Mouse (Mus musculus) kidney, embryonic 16.5 days (tissue): Measurements from ENCODE around the gene Col4a4. TPM values are rescaled to one million over a fixed set of nuclear protein-coding genes. Genes with fewer than 3 reads are reported as not detected.

ENCODE experiments used
- ATAC-seq: fragments of 200-750 bp; cut with Nextera tagmentation; 2 replicates; pipeline ENCODE4 v1.8.0; 2017; ENCODE audit warnings: moderate TSS enrichment; ENCODE audit not compliant: low FRiP score, low TSS enrichment
- H3K27ac ChIP-seq: fragments of 300-500 bp; sonication (generic); 2 replicates; pipeline ENCODE4 v1.5.1; 2014; ENCODE audit warnings: low read length
- H3K27me3 ChIP-seq: fragments of 300-500 bp; sonication (generic); 2 replicates; pipeline ENCODE4 v1.6.1; 2014; ENCODE audit warnings: low read length, control low read depth, mixed read lengths; ENCODE audit not compliant: insufficient read depth
- H3K36me3 ChIP-seq: fragments of 300-500 bp; sonication (generic); 2 replicates; pipeline ENCODE4 v1.6.1; 2014; ENCODE audit warnings: low read length, control low read depth, mixed read lengths; ENCODE audit not compliant: insufficient read depth
- H3K4me1 ChIP-seq: fragments of 300-500 bp; sonication (generic); 2 replicates; pipeline ENCODE4 v1.6.1; 2014; ENCODE audit warnings: low read length, control low read depth, mixed read lengths; ENCODE audit not compliant: insufficient read depth
- H3K4me2 ChIP-seq: fragments of 300-500 bp; sonication (generic); replicated peaks from 2 replicates; pipeline ENCODE4 v1.6.1; 2014; ENCODE audit warnings: low read depth, low read length
- H3K4me3 ChIP-seq: fragments of 300-500 bp; sonication (generic); 2 replicates; pipeline ENCODE4 v1.5.1; 2014; ENCODE audit warnings: mild to moderate bottlenecking, low read length
- H3K9ac ChIP-seq: fragments of 300-500 bp; sonication (generic); replicated peaks from 2 replicates; pipeline ENCODE4 v1.6.1; 2014; ENCODE audit warnings: low read length
- H3K9me3 ChIP-seq: fragments of 300-500 bp; sonication (generic); 2 replicates; pipeline ENCODE4 v1.6.1; 2016; ENCODE audit warnings: low read length, control low read depth
- WGBS: fragments of 180-500 bp; shearing (Covaris S2); extraction: QIAGEN DNeasy Blood & Tissue Kit; methylation state at CpG from one replicate; pipeline ENCODE4 v1.1.7; 2014; 5-methylcytosine and 5-hydroxymethylcytosine counted together
- polyA plus RNA-seq: library from polyadenylated mRNA; unstranded; fragments of >200 nt; fragmentation: Nextera tagmentation; extraction: Ambion mirVana; gene quantifications from 2 replicates; pipeline ENCODE4 v1.2.1, GENCODE M21; 2015

The Col4a4 gene
- polyA plus RNA-seq, 1 experiment from 2014 or later: 4.9 TPM

DNA sequence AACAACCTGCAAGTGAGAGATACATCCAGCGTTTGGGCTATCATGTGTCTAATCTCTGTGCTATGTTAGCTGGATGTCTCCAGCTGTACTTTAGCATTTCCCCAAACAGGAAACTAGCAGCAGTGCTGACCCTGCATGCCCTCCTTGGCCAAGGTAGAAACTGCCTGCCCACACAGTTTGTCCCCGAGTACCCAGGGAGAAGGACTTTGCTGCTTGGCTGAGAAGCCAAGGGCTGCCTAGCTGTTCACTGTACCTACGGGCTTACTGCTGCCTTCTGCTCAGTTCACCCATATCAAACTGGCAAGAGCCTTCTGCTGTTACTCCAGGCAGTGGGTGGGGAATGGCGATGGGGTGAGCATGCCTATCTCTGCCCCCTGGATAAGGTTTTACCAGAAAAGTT lies 3.6 kb upstream of the Col4a4 start:
- no peaks in the 10 kb centered on the region for H3K36me3 ChIP-seq
- H3K4me2 ChIP-seq: no peak overlapping the region
- H3K4me3 ChIP-seq: no peak overlapping the region
- peaks cover 8% of the 10 kb centered on the region for H3K4me1 ChIP-seq
- no peak overlapping the region for H3K9ac ChIP-seq
- ATAC-seq: no peak
- no peak overlapping the region for H3K27ac ChIP-seq
- H3K27me3 ChIP-seq: peaks cover 4% of the 10 kb centered on the region; the same call in 1 of the 2 replicates
- 58% methylated on average over 4 of the region's 4 CpGs for WGBS
- H3K9me3 ChIP-seq: no peaks in the 10 kb centered on the region

DNA sequence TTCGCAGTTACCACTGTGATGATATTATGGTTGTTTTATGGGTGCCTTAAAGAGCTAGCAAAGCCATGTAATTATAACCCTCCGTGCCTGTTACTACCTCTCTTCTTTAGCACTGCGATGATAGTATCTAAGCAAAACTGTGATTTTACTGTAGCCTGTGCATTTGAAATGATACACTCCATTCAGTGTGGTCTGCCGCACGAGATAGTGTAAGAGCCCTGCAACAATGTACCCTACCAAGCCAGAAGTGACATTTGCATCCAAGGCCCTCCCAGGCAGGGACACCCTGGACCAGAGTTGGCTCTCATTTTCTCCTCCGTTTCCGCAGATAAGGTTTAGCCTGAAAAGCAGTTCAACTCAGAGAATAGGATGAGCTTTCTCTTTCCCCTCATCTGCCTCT lies 668 bp downstream of the Col4a4 start:
- no peaks in the 10 kb centered on the region for H3K36me3 ChIP-seq
- WGBS: 71% methylated on average over 7 of the region's 7 CpGs
- no peak for ATAC-seq
- H3K4me3 ChIP-seq: peak overlapping the region; percentile 52
- no peaks in the 10 kb centered on the region for H3K9me3 ChIP-seq
- H3K4me2 ChIP-seq: peak overlapping the region; percentile 90
- peaks cover 8% of the 10 kb centered on the region for H3K4me1 ChIP-seq
- H3K9ac ChIP-seq: peak overlapping the region; percentile 62; the same call in 1 of the 2 replicates
- no peak overlapping the region for H3K27ac ChIP-seq
- H3K27me3 ChIP-seq: peaks cover 4% of the 10 kb centered on the region; the same call in 1 of the 2 replicates

DNA sequence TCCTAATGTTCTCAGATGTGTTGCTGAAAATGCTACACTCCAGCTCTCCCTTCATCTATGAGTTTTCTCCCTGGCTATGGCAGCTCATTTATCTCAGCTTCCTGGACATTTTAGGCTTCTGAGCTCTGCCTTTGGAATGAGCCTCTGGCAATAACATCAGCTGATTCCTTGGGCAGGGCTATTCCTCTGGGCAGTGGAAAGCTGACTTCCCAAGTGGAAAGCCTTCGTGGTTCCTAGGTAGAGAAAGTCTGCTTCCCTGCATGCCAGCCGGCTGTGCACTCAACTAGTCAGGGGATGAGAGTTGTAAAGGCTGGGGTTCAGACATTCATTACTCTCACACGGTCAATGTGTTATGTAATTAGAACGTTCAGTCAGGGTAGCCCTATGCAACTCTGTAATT lies 8.3 kb downstream of the Col4a4 start:
- Histone ChIP-seq H3K27ac (no peak overlapping the region), H3K36me3 (no peaks in the 10 kb centered on the region), H3K9me3 (no peaks in the 10 kb centered on the region), H3K4me1 (no peaks in the 10 kb centered on the region), H3K4me2 (no peak overlapping the region), H3K27me3 (no peaks in the 10 kb centered on the region), H3K9ac (no peak overlapping the region), H3K4me3 (no peak overlapping the region)
- WGBS: 46% methylated on average over 4 of the region's 4 CpGs
- ATAC-seq: peak; percentile 31; the same call in 1 of the 2 replicates

- Histone ChIP-seq H3K36me3 (no peaks in the 10 kb centered on the region), H3K4me2 (no peak overlapping the region), H3K9me3 (no peaks in the 10 kb centered on the region), H3K27me3 (no peaks in the 10 kb centered on the region), H3K9ac (no peak overlapping the region), H3K4me1 (no peaks in the 10 kb centered on the region), H3K4me3 (no peak overlapping the region), H3K27ac (no peak overlapping the region)
- peak; percentile 80 for ATAC-seq
- WGBS: 61% methylated on average over 3 of the region's 3 CpGs
Measured at GRCm38 (mm10) chr1:82577915-82578314, 8.7 kb downstream of the Col4a4 start.

DNA sequence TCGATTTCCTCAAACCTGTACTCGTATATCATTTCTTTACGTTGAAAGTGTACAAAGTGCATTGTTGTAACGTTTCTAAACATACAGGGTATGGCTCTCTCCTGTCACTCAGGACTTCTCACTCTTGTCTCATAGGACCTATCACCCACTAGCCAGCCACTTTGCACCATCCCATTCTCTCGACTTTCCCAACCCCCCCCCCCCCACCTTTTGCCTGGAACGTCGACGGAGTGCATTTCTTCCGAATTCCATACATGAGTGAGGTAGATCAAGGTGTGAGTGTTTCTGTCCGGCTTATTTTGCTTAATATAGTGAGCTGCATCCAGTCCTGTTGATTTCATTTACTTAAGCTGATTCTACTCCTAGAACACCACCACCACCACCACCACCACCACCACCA lies 9.3 kb downstream of the Col4a4 start:
- Histone ChIP-seq H3K4me3 (no peak overlapping the region), H3K27me3 (no peaks in the 10 kb centered on the region), H3K4me1 (no peaks in the 10 kb centered on the region), H3K9ac (no peak overlapping the region), H3K27ac (no peak overlapping the region), H3K36me3 (no peaks in the 10 kb centered on the region), H3K9me3 (no peaks in the 10 kb centered on the region), H3K4me2 (no peak overlapping the region)
- WGBS: 85% methylated on average over 10 of the region's 10 CpGs
- no peak for ATAC-seq

DNA sequence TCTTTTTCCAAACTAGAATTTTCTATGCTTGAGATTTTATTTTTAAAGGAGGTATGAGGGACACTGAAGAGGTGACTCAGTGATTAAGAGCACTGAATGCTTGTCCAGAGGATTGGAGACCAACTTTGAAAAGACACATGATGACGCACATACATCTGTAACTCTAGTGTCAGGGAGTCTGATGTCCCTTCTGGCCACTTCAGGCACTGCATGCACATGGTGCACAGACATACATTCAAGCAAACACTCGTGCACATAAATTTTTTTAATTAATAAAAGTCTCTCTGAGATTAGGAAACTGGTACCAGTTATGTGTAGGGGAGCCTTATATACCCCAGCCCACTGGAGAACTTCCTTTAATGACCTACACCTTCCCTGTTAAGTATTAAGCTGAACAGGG lies 10.5 kb downstream of the Col4a4 start:
- Histone ChIP-seq H3K4me2 (no peak overlapping the region), H3K4me1 (no peaks in the 10 kb centered on the region), H3K9me3 (no peaks in the 10 kb centered on the region), H3K9ac (no peak overlapping the region), H3K27me3 (no peaks in the 10 kb centered on the region), H3K36me3 (no peaks in the 10 kb centered on the region), H3K27ac (no peak overlapping the region), H3K4me3 (no peak overlapping the region)
- WGBS: 85% methylated on average over 2 of the region's 2 CpGs
- no peak for ATAC-seq

DNA sequence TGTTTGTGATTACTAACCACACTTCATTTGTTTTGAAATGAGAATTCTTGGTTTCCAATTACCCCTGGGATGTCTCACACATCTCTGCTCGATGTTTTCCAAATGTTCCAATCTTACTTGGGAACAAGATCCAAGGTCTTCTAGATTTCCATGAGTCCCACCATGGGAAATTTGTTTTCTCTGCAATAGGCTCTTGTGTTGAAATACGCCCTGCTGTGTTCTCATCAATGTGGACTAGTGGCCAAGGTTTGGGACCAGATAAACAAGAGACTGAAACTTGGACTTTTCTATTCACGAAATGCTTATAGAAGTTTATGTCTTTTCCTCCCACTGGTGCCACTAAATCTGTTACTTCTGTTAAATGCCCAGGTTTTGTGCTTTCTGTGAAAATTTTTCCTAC lies 11.0 kb downstream of the Col4a4 start:
- WGBS: 79% methylated on average over 3 of the region's 3 CpGs

GRCm38 (mm10) chr1:82571758-82572157 lies 14.9 kb downstream of the Col4a4 start:
- Histone ChIP-seq H3K27me3 (no peaks in the 10 kb centered on the region), H3K9ac (no peak overlapping the region), H3K9me3 (no peaks in the 10 kb centered on the region), H3K4me3 (no peak overlapping the region), H3K36me3 (no peaks in the 10 kb centered on the region), H3K27ac (no peak overlapping the region), H3K4me2 (no peak overlapping the region), H3K4me1 (no peaks in the 10 kb centered on the region)
- no peak for ATAC-seq
- WGBS: 79% methylated on average over 1 of the region's 1 CpGs

More for the DNA sequence above, 11.0 kb downstream of the Col4a4 start:
- no peak overlapping the region for H3K4me2 ChIP-seq
- H3K36me3 ChIP-seq: no peaks in the 10 kb centered on the region
- H3K27ac ChIP-seq: no peak overlapping the region
- no peak overlapping the region for H3K9ac ChIP-seq
- H3K9me3 ChIP-seq: no peaks in the 10 kb centered on the region
- ATAC-seq: no peak
- no peaks in the 10 kb centered on the region for H3K4me1 ChIP-seq
- H3K4me3 ChIP-seq: no peak overlapping the region
- H3K27me3 ChIP-seq: no peaks in the 10 kb centered on the region

GRCm38 (mm10) chr1:82569405-82569804 lies 17.2 kb downstream of the Col4a4 start:
- 80% methylated on average over 4 of the region's 4 CpGs for WGBS

GRCm38 (mm10) chr1:82560223-82560622 lies 26.4 kb downstream of the Col4a4 start:
- Histone ChIP-seq H3K9me3 (no peaks in the 10 kb centered on the region), H3K27ac (no peak overlapping the region), H3K4me3 (no peak overlapping the region), H3K4me2 (no peak overlapping the region), H3K27me3 (no peaks in the 10 kb centered on the region), H3K36me3 (no peaks in the 10 kb centered on the region), H3K4me1 (peaks cover under 1% of the 10 kb centered on the region), H3K9ac (no peak overlapping the region)
- 29% methylated on average over 4 of the region's 4 CpGs for WGBS
- ATAC-seq: no peak

More at GRCm38 (mm10) chr1:82569405-82569804, 17.2 kb downstream of the Col4a4 start:
- H3K27ac ChIP-seq: no peak overlapping the region
- H3K27me3 ChIP-seq: no peaks in the 10 kb centered on the region
- no peaks in the 10 kb centered on the region for H3K4me1 ChIP-seq
- ATAC-seq: no peak
- H3K4me2 ChIP-seq: no peak overlapping the region
- no peaks in the 10 kb centered on the region for H3K36me3 ChIP-seq
- H3K9ac ChIP-seq: no peak overlapping the region
- no peak overlapping the region for H3K4me3 ChIP-seq
- no peaks in the 10 kb centered on the region for H3K9me3 ChIP-seq
